41 mouse cellular contexts compared by ENCODE assay signal in the genomic region with DNA sequence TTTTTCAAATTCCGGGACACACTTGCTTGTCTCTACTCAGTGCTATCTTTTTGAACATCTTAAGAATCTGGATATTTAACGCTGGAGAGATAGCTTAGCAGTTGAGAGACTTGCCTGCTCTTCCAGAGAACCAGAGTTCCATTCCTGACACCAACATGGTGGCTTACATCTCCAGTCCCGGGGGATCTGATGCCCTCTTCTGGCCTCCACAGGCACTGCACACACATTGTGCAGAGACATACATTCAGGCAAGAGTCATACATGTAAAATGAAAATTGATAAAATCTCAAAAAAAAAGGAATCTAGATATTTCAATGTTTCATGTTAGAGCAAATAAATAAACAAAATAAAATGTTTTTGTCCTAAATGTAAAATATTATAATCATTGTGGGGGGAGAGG. TPM values are rescaled to one million over a fixed set of nuclear protein-coding genes. Genes with fewer than 3 reads are reported as not detected.
A peak's percentile ranks its signal among the peaks of the same experiment; 100 is the strongest.
DNase-seq lines count a peak whose midpoint lies in the region; ATAC-seq and TF ChIP-seq lines count a peak whose summit lies in the region.
"Had no signal": no experiment of that assay in that cellular context is flagged by ENCODE, and none has a peak within 500 bp of the region (broad histone marks: within the 10 kb centered on the region; RNA-seq: fewer than 3 reads in every experiment).

No protein-coding gene starts in this region.

- no peak for TF ChIP-seq RAD21 in CH12.LX (IDR thresholded peaks at IDR 0.05; ENCODE audit: low read depth, low read length)

- no peaks in the 10 kb centered on the region for H3K79me2 ChIP-seq in CH12.LX (replicated peaks; ENCODE audit: control insufficient read depth, extremely low read depth, insufficient read depth, poor library complexity, severe bottlenecking)

- H3K4me3 ChIP-seq in hindbrain, embryonic 11.5 days (ENCODE audit: low read depth, low read length) = no peak overlapping the region
- H3K4me3 ChIP-seq in hindbrain, embryonic 14.5 days (replicated peaks; ENCODE audit: low read length) = no peak overlapping the region
- no peak overlapping the region for H3K4me3 ChIP-seq in liver, postnatal 0 days (ENCODE audit: low read depth, low read length)
- H3K4me3 ChIP-seq in liver, embryonic 11.5 days (ENCODE audit: low read depth, low read length) = no peak overlapping the region
- H3K4me3 ChIP-seq in CH12.LX (replicated peaks in 1 of 3; ENCODE audit: low read depth in 2 of 3, low read length in 2 of 3, poor library complexity in 1 of 3) = no peak overlapping the region
- H3K4me3 ChIP-seq: erythroblast, embryonic 14.5 days; forebrain, embryonic 13.5 days; hindbrain, embryonic 12.5 days; left cerebral cortex, adult 2 months; limb, embryonic 12.5 days; liver, embryonic 12.5 days; midbrain, embryonic 10.5 days; midbrain, embryonic 15.5 days; neural tube, embryonic 15.5 days; stomach, embryonic 15.5 days had no signal

- H3K27ac ChIP-seq in hindbrain, embryonic 11.5 days (ENCODE audit: low read depth, low read length) = no peak overlapping the region
- H3K27ac ChIP-seq in hindbrain, embryonic 14.5 days = no peak overlapping the region
- no peak overlapping the region for H3K27ac ChIP-seq in liver, postnatal 0 days (ENCODE audit: low read depth)
- no peak overlapping the region for H3K27ac ChIP-seq in liver, embryonic 11.5 days (ENCODE audit: low read depth, low read length)
- no peak overlapping the region for H3K27ac ChIP-seq in CH12.LX (ENCODE audit: insufficient read depth, low read depth)
- H3K27ac ChIP-seq: forebrain, embryonic 13.5 days; hindbrain, embryonic 12.5 days; left cerebral cortex, adult 2 months; limb, embryonic 12.5 days; liver, embryonic 12.5 days; midbrain, embryonic 10.5 days; midbrain, embryonic 15.5 days; neural tube, embryonic 15.5 days; stomach, embryonic 15.5 days had no signal

- in situ Hi-C loops in CH12.LX (cut with MboI; ENCODE audit: low pct_ligation_motif_present, low pct_unique_long_range_greater_than_20kb, low sequenced_read_pairs) = no loop called here

- no peak for TF ChIP-seq POLR2A in CH12.LX (IDR thresholded peaks at IDR 0.05; ENCODE audit: low read depth, low read length)
- no peak for TF ChIP-seq POLR2A in brain, embryonic 14.5 days (IDR thresholded peaks at IDR 0.05; ENCODE audit: borderline replicate concordance, extremely low read depth, insufficient read depth, insufficient read length, poor library complexity, severe bottlenecking)

- 0 out of 2 replicates have a peak, but pooled peaks have one; percentile 7 for TF ChIP-seq CTCF in liver, postnatal 0 days (IDR thresholded peaks at IDR 0.05; ENCODE audit: low read depth)
- 0 out of 4 replicates have a peak, but pooled peaks of 1 of the 2 experiments have one; percentile 22 for TF ChIP-seq CTCF in CH12.LX (conservative IDR thresholded peaks at IDR 0.05 in 1 of 2, IDR thresholded peaks at IDR 0.05 in 1 of 2; ENCODE audit: low read depth in 2 of 2, low read length in 2 of 2)
- TF ChIP-seq CTCF in brain, embryonic 14.5 days (IDR thresholded peaks at IDR 0.05; ENCODE audit: borderline replicate concordance, extremely low read depth, insufficient read depth, insufficient read length) = 0 out of 2 replicates have a peak, but pooled peaks have one; percentile 15

- WGBS in hindbrain, embryonic 11.5 days = 91% methylated on average over 3 of the region's 3 CpGs
- WGBS in hindbrain, embryonic 14.5 days = 91% methylated on average over 3 of the region's 3 CpGs
- 81% methylated on average over 3 of the region's 3 CpGs for WGBS in liver, postnatal 0 days (ENCODE audit: insufficient replicate concordance)
- WGBS in liver, embryonic 11.5 days = 87% methylated on average over 3 of the region's 3 CpGs

- dilution Hi-C loops in CH12.LX (cut with MboI; ENCODE audit: extremely low pct_ligation_motif_present, extremely low pct_unique_long_range_greater_than_20kb, low sequenced_read_pairs) = no loop called here

- no peak overlapping the region for H3K9ac ChIP-seq in hindbrain, embryonic 11.5 days (ENCODE audit: low read depth, low read length)
- H3K9ac ChIP-seq in hindbrain, embryonic 14.5 days = no peak overlapping the region
- no peak overlapping the region for H3K9ac ChIP-seq in liver, postnatal 0 days (replicated peaks)
- H3K9ac ChIP-seq in liver, embryonic 11.5 days (ENCODE audit: low read depth, low read length) = no peak overlapping the region
- no peak overlapping the region for H3K9ac ChIP-seq in CH12.LX (ENCODE audit: insufficient read depth, low read depth)
- H3K9ac ChIP-seq: forebrain, embryonic 13.5 days; hindbrain, embryonic 12.5 days; limb, embryonic 12.5 days; liver, embryonic 12.5 days; midbrain, embryonic 15.5 days; neural tube, embryonic 15.5 days; stomach, embryonic 15.5 days had no signal

- ATAC-seq in hindbrain, embryonic 11.5 days (ENCODE audit: low FRiP score) = no peak
- no peak for ATAC-seq in hindbrain, embryonic 14.5 days (ENCODE audit: low FRiP score)
- no peak for ATAC-seq in liver, postnatal 0 days
- no peak for ATAC-seq in liver, embryonic 11.5 days (replicated peaks; ENCODE audit: low FRiP score)
- ATAC-seq: activated CD4-positive, CD25-positive, alpha-beta regulatory T cell, adult 4 months; forebrain, embryonic 13.5 days; liver, embryonic 12.5 days; midbrain, embryonic 15.5 days had no signal

- H3K27me3 ChIP-seq in hindbrain, embryonic 11.5 days (ENCODE audit: control insufficient read depth, insufficient read depth, low read length) = no peaks in the 10 kb centered on the region
- no peaks in the 10 kb centered on the region for H3K27me3 ChIP-seq in hindbrain, embryonic 14.5 days (ENCODE audit: control insufficient read depth, insufficient read depth, low read length)
- no peaks in the 10 kb centered on the region for H3K27me3 ChIP-seq in liver, postnatal 0 days (ENCODE audit: insufficient read depth, low read length)
- no peaks in the 10 kb centered on the region for H3K27me3 ChIP-seq in liver, embryonic 11.5 days (replicated peaks; ENCODE audit: control insufficient read depth, insufficient read depth, low read length)
- H3K27me3 ChIP-seq in CH12.LX (replicated peaks) = no peaks in the 10 kb centered on the region
- H3K27me3 ChIP-seq: forebrain, embryonic 13.5 days; hindbrain, embryonic 12.5 days; liver, embryonic 12.5 days; midbrain, embryonic 15.5 days; neural tube, embryonic 15.5 days; stomach, embryonic 15.5 days had no signal

- no peaks in the 10 kb centered on the region for H3K36me3 ChIP-seq in hindbrain, embryonic 11.5 days (ENCODE audit: control insufficient read depth, insufficient read depth, low read length)
- H3K36me3 ChIP-seq in hindbrain, embryonic 14.5 days (replicated peaks; ENCODE audit: control insufficient read depth, insufficient read depth) = no peaks in the 10 kb centered on the region
- no peaks in the 10 kb centered on the region for H3K36me3 ChIP-seq in liver, postnatal 0 days (replicated peaks; ENCODE audit: insufficient read depth, low read length)
- H3K36me3 ChIP-seq in liver, embryonic 11.5 days (ENCODE audit: control insufficient read depth, insufficient read depth, low read length) = no peaks in the 10 kb centered on the region
- no peaks in the 10 kb centered on the region for H3K36me3 ChIP-seq in CH12.LX (replicated peaks in 1 of 2; ENCODE audit: control insufficient read depth in 1 of 2, insufficient read depth in 1 of 2, low read length in 1 of 2)
- H3K36me3 ChIP-seq: hindbrain, embryonic 12.5 days; limb, embryonic 12.5 days; liver, embryonic 12.5 days; midbrain, embryonic 10.5 days; midbrain, embryonic 15.5 days; neural tube, embryonic 15.5 days; stomach, embryonic 15.5 days had no signal

- no peaks in the 10 kb centered on the region for H3K4me1 ChIP-seq in hindbrain, embryonic 11.5 days (replicated peaks; ENCODE audit: control insufficient read depth, insufficient read depth, low read length)
- no peaks in the 10 kb centered on the region for H3K4me1 ChIP-seq in hindbrain, embryonic 14.5 days (replicated peaks; ENCODE audit: control insufficient read depth, insufficient read depth, low read length)
- no peaks in the 10 kb centered on the region for H3K4me1 ChIP-seq in liver, postnatal 0 days (ENCODE audit: insufficient read depth)
- H3K4me1 ChIP-seq in liver, embryonic 11.5 days (replicated peaks; ENCODE audit: control insufficient read depth, insufficient read depth, low read length) = no peaks in the 10 kb centered on the region
- 0 out of 4 replicates have a peak, but pooled peaks cover 0 to 3% of the 10 kb centered on the region in 2 experiments for H3K4me1 ChIP-seq in CH12.LX (ENCODE audit: control insufficient read depth in 1 of 2, insufficient read depth in 2 of 2)
- H3K4me1 ChIP-seq: forebrain, embryonic 13.5 days; hindbrain, embryonic 12.5 days; limb, embryonic 12.5 days; liver, embryonic 12.5 days; neural tube, embryonic 15.5 days; stomach, embryonic 15.5 days had no signal

- TF ChIP-seq EP300 in liver, postnatal 0 days (IDR thresholded peaks at IDR 0.05; ENCODE audit: low read depth) = no peak
- TF ChIP-seq EP300 in CH12.LX (IDR thresholded peaks at IDR 0.05; ENCODE audit: low read length) = no peak

- H3K9me3 ChIP-seq in hindbrain, embryonic 11.5 days (ENCODE audit: control insufficient read depth, low read length) = no peaks in the 10 kb centered on the region
- H3K9me3 ChIP-seq in hindbrain, embryonic 14.5 days (ENCODE audit: control insufficient read depth, low read length) = no peaks in the 10 kb centered on the region
- no peaks in the 10 kb centered on the region for H3K9me3 ChIP-seq in liver, postnatal 0 days (ENCODE audit: low read length)
- no peaks in the 10 kb centered on the region for H3K9me3 ChIP-seq in liver, embryonic 11.5 days (ENCODE audit: control insufficient read depth, low read length)
- no peaks in the 10 kb centered on the region for H3K9me3 ChIP-seq in CH12.LX (replicated peaks; ENCODE audit: low read length)
- H3K9me3 ChIP-seq: forebrain, embryonic 13.5 days; hindbrain, embryonic 12.5 days; limb, embryonic 12.5 days; liver, embryonic 12.5 days; midbrain, embryonic 10.5 days; midbrain, embryonic 15.5 days; neural tube, embryonic 15.5 days; stomach, embryonic 15.5 days had no signal

- H3K4me2 ChIP-seq in hindbrain, embryonic 11.5 days (replicated peaks; ENCODE audit: low read depth, low read length) = no peak overlapping the region
- no peak overlapping the region for H3K4me2 ChIP-seq in hindbrain, embryonic 14.5 days (replicated peaks)
- no peak overlapping the region for H3K4me2 ChIP-seq in liver, postnatal 0 days (ENCODE audit: low read depth, low read length)
- H3K4me2 ChIP-seq in liver, embryonic 11.5 days = no peak overlapping the region
- H3K4me2 ChIP-seq in CH12.LX (ENCODE audit: insufficient read depth, low read depth, poor library complexity, severe bottlenecking) = no peak overlapping the region
- H3K4me2 ChIP-seq: forebrain, embryonic 13.5 days; hindbrain, embryonic 12.5 days; limb, embryonic 12.5 days; liver, embryonic 12.5 days; midbrain, embryonic 15.5 days; neural tube, embryonic 15.5 days; stomach, embryonic 15.5 days had no signal

- peak; percentile 10 for DNase-seq in hindbrain, embryonic 11.5 days (ENCODE audit: low spot score)
- no peak for DNase-seq in hindbrain, embryonic 14.5 days (ENCODE audit: low spot score)
- DNase-seq in liver, postnatal 0 days = no peak
- DNase-seq in liver, embryonic 11.5 days (ENCODE audit: low spot score) = no peak
- peak; percentile 8 for DNase-seq in CH12.LX (ENCODE audit: extremely low read depth)
- no peak for DNase-seq in brain, embryonic 14.5 days (ENCODE audit: low read depth)
- DNase-seq in layer of hippocampus, postnatal 14 days (ENCODE audit: low spot score in 2 of 2) = no peak
- DNase-seq: adrenal gland, adult 2 months; adrenal gland, postnatal 36 days; cerebellum, adult 2 months; cerebellum, postnatal 14 days; gastrocnemius, postnatal 25 days; heart, adult 18-20 months; heart, postnatal 14 days; kidney, adult 2 months; kidney, postnatal 36 days; layer of hippocampus, adult 9-11 months; lung, adult 2 months; lung, postnatal 14 days; retina, postnatal 1 day; right cerebral cortex, postnatal 25 days; thymus, adult 2 months; thymus, postnatal 36 days had no signal

RNA-seq across cellular contexts. Expression of gene Lrit3, which starts 21.1 kb away (rescaled TPM):
- not detected in 2 replicates for polyA plus RNA-seq in hindbrain, embryonic 11.5 days (2014; fragmentation: Nextera tagmentation; extraction: Ambion mirVana)
- not detected in 2 replicates for polyA plus RNA-seq in hindbrain, embryonic 14.5 days (2014; fragmentation: Nextera tagmentation; extraction: Ambion mirVana)
- not detected in 2 replicates for polyA plus RNA-seq in liver, postnatal 0 days (2015; fragmentation: Nextera tagmentation; extraction: Ambion mirVana)
- not detected in 2 replicates for polyA plus RNA-seq in liver, embryonic 11.5 days (2014; fragmentation: Nextera tagmentation; extraction: Ambion mirVana)
- not detected in 2 replicates for total RNA-seq in CH12.LX (2012; rRNA removed)
- not detected in 2 replicates for total RNA-seq in CH12.LX (2014; rRNA removed)
- not detected in 2 replicates for polyA plus RNA-seq in CH12.LX (2012; ENCODE audit: insufficient read length, low read depth)
- polyA plus RNA-seq in brain, embryonic 14.5 days (2012; rRNA removed) = 0.15 and 0.23 TPM in 2 replicates
- not detected for total RNA-seq in layer of hippocampus, postnatal 14 days (2021)
- total RNA-seq: adrenal gland, adult 2 months; adrenal gland, postnatal 36 days; gastrocnemius, postnatal 25 days; heart, adult 18-20 months; heart, postnatal 14 days; megakaryocyte progenitor cell, adult 5-6 weeks had no signal
- polyA plus RNA-seq: activated CD4-positive, CD25-positive, alpha-beta regulatory T cell, adult 4 months; adrenal gland, adult 2 months; C2C12; embryonic facial prominence, embryonic 14.5 days; erythroblast, embryonic 14.5 days; forebrain, embryonic 13.5 days; heart, embryonic 14.5 days; hindbrain, embryonic 12.5 days; kidney, embryonic 16.5 days; limb, embryonic 12.5 days; liver, embryonic 12.5 days; lung, adult 2 months; midbrain, embryonic 10.5 days; midbrain, embryonic 15.5 days; neural tube, embryonic 15.5 days; stomach, embryonic 15.5 days had no signal

RNA-seq across cellular contexts. Expression of gene Egf, which starts 27.6 kb away (rescaled TPM):
- polyA plus RNA-seq in hindbrain, embryonic 11.5 days (2014; fragmentation: Nextera tagmentation; extraction: Ambion mirVana) = 1.4 and 2.0 TPM in 2 replicates
- polyA plus RNA-seq in hindbrain, embryonic 14.5 days (2014; fragmentation: Nextera tagmentation; extraction: Ambion mirVana) = 2.2 and 2.9 TPM in 2 replicates
- 0.25 and 0.39 TPM in 2 replicates for polyA plus RNA-seq in liver, postnatal 0 days (2015; fragmentation: Nextera tagmentation; extraction: Ambion mirVana)
- 1.4 and 2.1 TPM in 2 replicates for polyA plus RNA-seq in liver, embryonic 11.5 days (2014; fragmentation: Nextera tagmentation; extraction: Ambion mirVana)
- total RNA-seq in CH12.LX (2012; rRNA removed) (2.6 and 3.9 TPM in 2 replicates), CH12.LX (2014; rRNA removed) (2.3 and 2.7 TPM in 2 replicates)
- polyA plus RNA-seq in CH12.LX (2012; ENCODE audit: insufficient read length, low read depth) = 3.4 and 4.1 TPM in 2 replicates
- polyA plus RNA-seq in brain, embryonic 14.5 days (2012; rRNA removed) = 4.8 and 4.9 TPM in 2 replicates
- total RNA-seq in layer of hippocampus, postnatal 14 days (2021) = 1 to 10 TPM; 1.5 to 2.4 TPM
- polyA plus RNA-seq: erythroblast, embryonic 14.5 days had no signal

RNA-seq across cellular contexts. Expression of gene Rrh, which starts 39.6 kb away (rescaled TPM):
- 0.20 TPM in 1 of 2 replicates, not detected in the other for polyA plus RNA-seq in hindbrain, embryonic 11.5 days (2014; fragmentation: Nextera tagmentation; extraction: Ambion mirVana)
- polyA plus RNA-seq in hindbrain, embryonic 14.5 days (2014; fragmentation: Nextera tagmentation; extraction: Ambion mirVana) = 0.13 TPM in 1 of 2 replicates, not detected in the other
- polyA plus RNA-seq in liver, postnatal 0 days (2015; fragmentation: Nextera tagmentation; extraction: Ambion mirVana) = not detected in 2 replicates
- 0.25 TPM in 1 of 2 replicates, not detected in the other for polyA plus RNA-seq in liver, embryonic 11.5 days (2014; fragmentation: Nextera tagmentation; extraction: Ambion mirVana)
- total RNA-seq in CH12.LX (2012; rRNA removed) (0.08 and 0.17 TPM in 2 replicates), CH12.LX (2014; rRNA removed) (not detected in 2 replicates)
- 0.14 and 0.30 TPM in 2 replicates for polyA plus RNA-seq in CH12.LX (2012; ENCODE audit: insufficient read length, low read depth)
- polyA plus RNA-seq in brain, embryonic 14.5 days (2012; rRNA removed) = 0.59 and 1.2 TPM in 2 replicates
- total RNA-seq in layer of hippocampus, postnatal 14 days (2021) = under 1 TPM; 0.62 to 0.93 TPM
- total RNA-seq: adrenal gland, postnatal 36 days; gastrocnemius, postnatal 25 days; heart, adult 18-20 months; heart, postnatal 14 days had no signal
- polyA plus RNA-seq: activated CD4-positive, CD25-positive, alpha-beta regulatory T cell, adult 4 months; adrenal gland, adult 2 months; embryonic facial prominence, embryonic 14.5 days; erythroblast, embryonic 14.5 days; heart, embryonic 14.5 days; hindbrain, embryonic 12.5 days; kidney, adult 2 months; kidney, embryonic 16.5 days; neural tube, embryonic 15.5 days had no signal

RNA-seq across cellular contexts. Expression of gene Gar1, which starts 48.5 kb away (rescaled TPM):
- 36.9 and 44.4 TPM in 2 replicates for polyA plus RNA-seq in hindbrain, embryonic 11.5 days (2014; fragmentation: Nextera tagmentation; extraction: Ambion mirVana)
- 18.7 and 20.9 TPM in 2 replicates for polyA plus RNA-seq in hindbrain, embryonic 14.5 days (2014; fragmentation: Nextera tagmentation; extraction: Ambion mirVana)
- polyA plus RNA-seq in liver, postnatal 0 days (2015; fragmentation: Nextera tagmentation; extraction: Ambion mirVana) = 23.2 and 25.7 TPM in 2 replicates
- polyA plus RNA-seq in liver, embryonic 11.5 days (2014; fragmentation: Nextera tagmentation; extraction: Ambion mirVana) = 56.9 and 67.7 TPM in 2 replicates
- 90.7 and 111 TPM in 2 replicates for total RNA-seq in CH12.LX (2012; rRNA removed)
- total RNA-seq in CH12.LX (2014; rRNA removed) = 45.7 and 47.3 TPM in 2 replicates
- polyA plus RNA-seq in CH12.LX (2012; ENCODE audit: insufficient read length, low read depth) = 363 and 381 TPM in 2 replicates
- 56.6 and 57.6 TPM in 2 replicates for polyA plus RNA-seq in brain, embryonic 14.5 days (2012; rRNA removed)
- 10 to 100 TPM; 45.3 to 50.9 TPM for total RNA-seq in layer of hippocampus, postnatal 14 days (2021)

RNA-seq across cellular contexts. Expression of gene Cfi, which starts 52.9 kb away (rescaled TPM):
- 0.54 and 0.63 TPM in 2 replicates for polyA plus RNA-seq in hindbrain, embryonic 11.5 days (2014; fragmentation: Nextera tagmentation; extraction: Ambion mirVana)
- 0.56 and 0.97 TPM in 2 replicates for polyA plus RNA-seq in hindbrain, embryonic 14.5 days (2014; fragmentation: Nextera tagmentation; extraction: Ambion mirVana)
- 444 and 454 TPM in 2 replicates for polyA plus RNA-seq in liver, postnatal 0 days (2015; fragmentation: Nextera tagmentation; extraction: Ambion mirVana)
- 72.0 and 79.6 TPM in 2 replicates for polyA plus RNA-seq in liver, embryonic 11.5 days (2014; fragmentation: Nextera tagmentation; extraction: Ambion mirVana)
- 0.04 TPM in 1 of 2 replicates, not detected in the other for total RNA-seq in CH12.LX (2012; rRNA removed)
- not detected in 2 replicates for total RNA-seq in CH12.LX (2014; rRNA removed)
- 0.14 TPM in 1 of 2 replicates, not detected in the other for polyA plus RNA-seq in CH12.LX (2012; ENCODE audit: insufficient read length, low read depth)
- polyA plus RNA-seq in brain, embryonic 14.5 days (2012; rRNA removed) = 0.04 and 0.21 TPM in 2 replicates
- total RNA-seq in layer of hippocampus, postnatal 14 days (2021) = not detected
- total RNA-seq: gastrocnemius, postnatal 25 days; left cerebral cortex, adult 2 months; left cerebral cortex, postnatal 25 days; megakaryocyte progenitor cell, adult 5-6 weeks had no signal
- polyA plus RNA-seq: activated CD4-positive, CD25-positive, alpha-beta regulatory T cell, adult 4 months; C2C12; cortical plate, adult 2 months had no signal

Comparison
In these comparisons a context has a peak if more than half of its experiments do, and no peak if none do; other contexts are left out.
1. DNase-seq: peak in hindbrain, embryonic 11.5 days (single experiment) and CH12.LX (single experiment); none in hindbrain, embryonic 14.5 days (single experiment), liver, postnatal 0 days (single experiment), liver, embryonic 11.5 days (single experiment), brain, embryonic 14.5 days (single experiment) and layer of hippocampus, postnatal 14 days (0 of 2).